ENCODE assay signal across 8 mouse cellular contexts in the genomic region with DNA sequence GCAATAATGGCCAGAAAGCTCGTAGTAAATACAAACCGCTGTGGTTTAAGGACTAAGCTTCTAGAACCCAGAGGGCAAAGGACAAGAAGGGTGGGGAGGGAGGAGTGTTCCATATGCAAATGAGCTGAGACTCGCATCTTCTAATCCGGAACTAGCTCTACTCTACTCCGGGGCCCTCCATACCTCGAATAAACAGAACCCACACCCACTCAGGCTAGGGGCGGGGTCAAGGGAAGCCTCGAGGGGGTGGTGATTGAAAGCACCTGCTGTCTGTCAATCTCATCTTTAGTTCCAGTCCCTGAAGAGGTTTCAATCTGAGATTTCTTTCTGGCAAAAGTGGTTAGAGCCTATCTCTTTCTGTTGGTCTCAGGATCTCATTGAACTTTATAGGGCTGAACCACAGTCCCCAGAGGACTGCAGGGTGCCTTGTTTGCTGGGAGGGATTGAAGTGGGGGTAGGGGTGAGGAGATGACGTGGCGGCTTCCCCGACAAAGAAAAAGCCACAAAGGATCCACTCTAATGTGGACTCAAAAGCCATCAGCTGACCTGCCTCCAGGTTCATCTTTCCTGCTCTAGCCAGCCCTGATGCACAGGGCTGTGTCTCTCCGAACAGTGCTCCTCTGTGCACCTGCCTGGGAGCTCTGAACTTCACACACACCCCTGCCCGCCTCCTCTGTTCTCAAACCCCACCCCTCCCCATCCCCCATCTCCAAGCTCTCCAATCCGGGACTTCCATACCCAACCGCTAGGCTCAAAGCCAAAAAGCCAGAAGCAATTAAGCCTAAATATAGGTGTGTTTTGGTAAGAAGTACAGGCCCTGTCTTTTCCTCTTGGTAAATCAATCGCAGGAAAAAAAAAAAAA. TPM values are rescaled to one million over a fixed set of nuclear protein-coding genes. Genes with fewer than 3 reads are reported as not detected.
DNase-seq lines count a peak whose midpoint lies in the region; ATAC-seq and TF ChIP-seq lines count a peak whose summit lies in the region.

No protein-coding gene starts in this region.

- DNase-seq in gastrocnemius, adult 2 months = no peak
- no peak for DNase-seq in gastrocnemius, postnatal 10 days
- DNase-seq in hindbrain, postnatal 0 days (ENCODE audit: low spot score) = peak; percentile 37
- peak; percentile 31 to 37 for DNase-seq in spleen, adult 18-20 months
- no peak for DNase-seq in frontal cortex, postnatal 25 days (ENCODE audit: low spot score in 2 of 2)

- no peaks in the 10 kb centered on the region for H3K36me3 ChIP-seq in hindbrain, postnatal 0 days (ENCODE audit: insufficient read depth, low read length)
- no peaks in the 10 kb centered on the region for H3K36me3 ChIP-seq in liver, embryonic 15.5 days (replicated peaks)

- 0 out of 2 replicates have a peak, but pooled peaks cover 9% of the 10 kb centered on the region for H3K27me3 ChIP-seq in hindbrain, postnatal 0 days (ENCODE audit: insufficient read depth, low read length)
- H3K27me3 ChIP-seq in liver, embryonic 15.5 days = peaks cover 41% of the 10 kb centered on the region

- no peak overlapping the region for H3K9ac ChIP-seq in hindbrain, postnatal 0 days (replicated peaks; ENCODE audit: low read length)
- H3K9ac ChIP-seq in liver, embryonic 15.5 days = no peak overlapping the region

- intact Hi-C loops in gastrocnemius, adult 2 months (cut with DNase I) = no loop called here

- peak overlapping the region; percentile 46 for H3K4me3 ChIP-seq in gastrocnemius, adult 2 months
- no peak overlapping the region for H3K4me3 ChIP-seq in hindbrain, postnatal 0 days (ENCODE audit: low read length)
- H3K4me3 ChIP-seq in liver, embryonic 15.5 days (replicated peaks) = no peak overlapping the region

- peak overlapping the region; percentile 77 for H3K27ac ChIP-seq in gastrocnemius, adult 2 months
- no peak overlapping the region for H3K27ac ChIP-seq in hindbrain, postnatal 0 days
- no peak overlapping the region for H3K27ac ChIP-seq in liver, embryonic 15.5 days (replicated peaks)

- peak; percentile 85 for ATAC-seq in activated CD4-positive, CD25-positive, alpha-beta regulatory T cell, adult 4 months
- no peak for ATAC-seq in hindbrain, postnatal 0 days
- ATAC-seq in liver, embryonic 15.5 days (ENCODE audit: insufficient read depth) = no peak
- no peak for ATAC-seq in monocyte, adult 5-6 weeks (replicated peaks; ENCODE audit: insufficient number of reproducible peaks, low FRiP score, low TSS enrichment, poor library complexity, severe bottlenecking)

- H3K4me2 ChIP-seq in hindbrain, postnatal 0 days (ENCODE audit: low read depth, low read length) = no peak overlapping the region
- peak overlapping the region; percentile 13; the same call in 1 of the 2 replicates for H3K4me2 ChIP-seq in liver, embryonic 15.5 days

- no peaks in the 10 kb centered on the region for H3K9me3 ChIP-seq in hindbrain, postnatal 0 days (ENCODE audit: low read length)
- no peaks in the 10 kb centered on the region for H3K9me3 ChIP-seq in liver, embryonic 15.5 days (replicated peaks)

- WGBS in hindbrain, postnatal 0 days = 14% methylated on average over 16 of the region's 16 CpGs
- WGBS in liver, embryonic 15.5 days (ENCODE audit: insufficient replicate concordance) = 13% methylated on average over 16 of the region's 16 CpGs

- TF ChIP-seq CTCF in gastrocnemius, adult 2 months (IDR thresholded peaks at IDR 0.05) = no peak
- TF ChIP-seq CTCF in hindbrain, postnatal 0 days (IDR thresholded peaks at IDR 0.05; ENCODE audit: low read depth) = no peak

- H3K4me1 ChIP-seq in hindbrain, postnatal 0 days (ENCODE audit: insufficient read depth, low read length) = peaks cover 5% of the 10 kb centered on the region
- H3K4me1 ChIP-seq in liver, embryonic 15.5 days (replicated peaks) = peaks cover 13% of the 10 kb centered on the region

RNA-seq across cellular contexts. Expression of a gene that starts 4.6 kb away (rescaled TPM):
- total RNA-seq in gastrocnemius, adult 2 months (2021) = not detected
- total RNA-seq in gastrocnemius, postnatal 10 days (2021) = under 1 TPM; 0.25 to 0.26 TPM
- polyA plus RNA-seq in activated CD4-positive, CD25-positive, alpha-beta regulatory T cell, adult 4 months (2017; shearing (Covaris generic)) = not detected
- 0.42 and 1.2 TPM in 2 replicates for total RNA-seq in hindbrain, postnatal 0 days (2014; rRNA removed)
- polyA plus RNA-seq in hindbrain, postnatal 0 days (2015; fragmentation: Nextera tagmentation; extraction: Ambion mirVana) = 1.3 and 1.4 TPM in 2 replicates
- polyA plus RNA-seq in liver, embryonic 15.5 days (2015; fragmentation: Nextera tagmentation; extraction: Ambion mirVana) = 0.06 and 0.26 TPM in 2 replicates
- not detected in 3 replicates for total RNA-seq in monocyte, adult 5-6 weeks (2017)

RNA-seq across cellular contexts. Expression of a gene that starts 32.8 kb away (rescaled TPM):
- total RNA-seq in gastrocnemius, adult 2 months (2021) = not detected
- not detected for total RNA-seq in gastrocnemius, postnatal 10 days (2021)
- not detected for polyA plus RNA-seq in activated CD4-positive, CD25-positive, alpha-beta regulatory T cell, adult 4 months (2017; shearing (Covaris generic))
- not detected in 2 replicates for total RNA-seq in hindbrain, postnatal 0 days (2014; rRNA removed)
- polyA plus RNA-seq in hindbrain, postnatal 0 days (2015; fragmentation: Nextera tagmentation; extraction: Ambion mirVana) = not detected in 2 replicates
- 0.25 and 0.47 TPM in 2 replicates for polyA plus RNA-seq in liver, embryonic 15.5 days (2015; fragmentation: Nextera tagmentation; extraction: Ambion mirVana)
- total RNA-seq in monocyte, adult 5-6 weeks (2017) = not detected in 3 replicates

Comparison
In these comparisons a context has a peak if more than half of its experiments do, and no peak if none do; other contexts are left out.
1. DNase-seq: peak in hindbrain, postnatal 0 days (single experiment) and spleen, adult 18-20 months (2 of 2); none in gastrocnemius, adult 2 months (single experiment), gastrocnemius, postnatal 10 days (single experiment) and frontal cortex, postnatal 25 days (0 of 2).